In genomic region chr6:141041781-141042625, GRCm38 (mm10) we compare ENCODE assay signal across 8 mouse cellular contexts.
DNase-seq lines count a peak whose midpoint lies in the region; ATAC-seq and TF ChIP-seq lines count a peak whose summit lies in the region.

No protein-coding gene starts in this region.

- H3K4me3 ChIP-seq in intestine, postnatal 0 days (ENCODE audit: low read depth, low read length), result no peak overlapping the region
- H3K4me3 ChIP-seq in midbrain, postnatal 0 days (ENCODE audit: low read depth, low read length), result no peak overlapping the region

- peak; percentile 22 for DNase-seq in gastrocnemius, adult 18-20 months (ENCODE audit: low spot score)
- DNase-seq in gastrocnemius, postnatal 36 days, result no peak
- peak; percentile 94 for DNase-seq in heart, adult 11 months
- peak; percentile 45 for DNase-seq in midbrain, postnatal 0 days (ENCODE audit: low spot score)
- DNase-seq in left cerebral cortex, postnatal 10 days (ENCODE audit: extremely low spot score in 1 of 2, low spot score in 2 of 2), result no peak
- no peak for DNase-seq in right cerebral cortex, postnatal 14 days
- DNase-seq in frontal cortex, postnatal 25 days (ENCODE audit: low spot score in 2 of 2), result no peak

- 0 out of 2 replicates have a peak overlapping the region, but pooled peaks have one; percentile 3 for H3K27ac ChIP-seq in intestine, postnatal 0 days (ENCODE audit: low read depth, low read length)
- no peak overlapping the region for H3K27ac ChIP-seq in midbrain, postnatal 0 days (ENCODE audit: low read depth, low read length)

- 43% methylated on average over 16 of the region's 16 CpGs for WGBS in intestine, postnatal 0 days
- WGBS in midbrain, postnatal 0 days, result 50% methylated on average over 16 of the region's 16 CpGs

- intact Hi-C loops in gastrocnemius, postnatal 36 days (cut with DNase I), result no loop called here
- intact Hi-C loops in left cerebral cortex, postnatal 10 days (cut with DNase I), result no loop called here

- H3K9me3 ChIP-seq in intestine, postnatal 0 days (ENCODE audit: control insufficient read depth), result no peaks in the 10 kb centered on the region
- H3K9me3 ChIP-seq in midbrain, postnatal 0 days (ENCODE audit: low read length), result no peaks in the 10 kb centered on the region

- 0 out of 2 replicates have a peak, but pooled peaks cover 7% of the 10 kb centered on the region for H3K4me1 ChIP-seq in intestine, postnatal 0 days (replicated peaks; ENCODE audit: control insufficient read depth, insufficient read depth, low read length)
- no peaks in the 10 kb centered on the region for H3K4me1 ChIP-seq in midbrain, postnatal 0 days (ENCODE audit: insufficient read depth, low read length)

- H3K27me3 ChIP-seq in intestine, postnatal 0 days (replicated peaks; ENCODE audit: control insufficient read depth, insufficient read depth, low read length), result no peaks in the 10 kb centered on the region
- H3K27me3 ChIP-seq in midbrain, postnatal 0 days (ENCODE audit: insufficient read depth, low read length), result no peaks in the 10 kb centered on the region

- H3K9ac ChIP-seq in intestine, postnatal 0 days (ENCODE audit: low read depth, low read length), result no peak overlapping the region
- no peak overlapping the region for H3K9ac ChIP-seq in midbrain, postnatal 0 days (replicated peaks; ENCODE audit: low read length, poor library complexity, severe bottlenecking)

- no peak for ATAC-seq in intestine, postnatal 0 days
- ATAC-seq in midbrain, postnatal 0 days (ENCODE audit: low FRiP score), result no peak

- TF ChIP-seq CTCF in intestine, postnatal 0 days (IDR thresholded peaks at IDR 0.05; ENCODE audit: low read depth), result no peak
- TF ChIP-seq CTCF in midbrain, postnatal 0 days (IDR thresholded peaks at IDR 0.05), result no peak

- 0 out of 2 replicates have a peak overlapping the region, but pooled peaks have one; percentile 24 for H3K4me2 ChIP-seq in intestine, postnatal 0 days (replicated peaks; ENCODE audit: low read depth)
- H3K4me2 ChIP-seq in midbrain, postnatal 0 days (ENCODE audit: low read depth, low read length, poor library complexity, severe bottlenecking), result no peak overlapping the region

- no peaks in the 10 kb centered on the region for H3K36me3 ChIP-seq in intestine, postnatal 0 days (ENCODE audit: control insufficient read depth, insufficient read depth)
- no peaks in the 10 kb centered on the region for H3K36me3 ChIP-seq in midbrain, postnatal 0 days (ENCODE audit: insufficient read depth, low read length)

Comparison
In these comparisons a context has a peak if more than half of its experiments do, and no peak if none do; other contexts are left out.
1. DNase-seq: peak in gastrocnemius, adult 18-20 months (single experiment), heart, adult 11 months (single experiment) and midbrain, postnatal 0 days (single experiment); none in gastrocnemius, postnatal 36 days (0 of 2), left cerebral cortex, postnatal 10 days (0 of 2), right cerebral cortex, postnatal 14 days (single experiment) and frontal cortex, postnatal 25 days (0 of 2).